Mouse (Mus musculus) cerebellum, adult 8-10 months (tissue): ENCODE data around the gene Cers6.

Source experiments
- DNase-seq: peaks from one replicate; pipeline ENCODE4 v3.0.0; 2022

Cers6 gene

DNA sequence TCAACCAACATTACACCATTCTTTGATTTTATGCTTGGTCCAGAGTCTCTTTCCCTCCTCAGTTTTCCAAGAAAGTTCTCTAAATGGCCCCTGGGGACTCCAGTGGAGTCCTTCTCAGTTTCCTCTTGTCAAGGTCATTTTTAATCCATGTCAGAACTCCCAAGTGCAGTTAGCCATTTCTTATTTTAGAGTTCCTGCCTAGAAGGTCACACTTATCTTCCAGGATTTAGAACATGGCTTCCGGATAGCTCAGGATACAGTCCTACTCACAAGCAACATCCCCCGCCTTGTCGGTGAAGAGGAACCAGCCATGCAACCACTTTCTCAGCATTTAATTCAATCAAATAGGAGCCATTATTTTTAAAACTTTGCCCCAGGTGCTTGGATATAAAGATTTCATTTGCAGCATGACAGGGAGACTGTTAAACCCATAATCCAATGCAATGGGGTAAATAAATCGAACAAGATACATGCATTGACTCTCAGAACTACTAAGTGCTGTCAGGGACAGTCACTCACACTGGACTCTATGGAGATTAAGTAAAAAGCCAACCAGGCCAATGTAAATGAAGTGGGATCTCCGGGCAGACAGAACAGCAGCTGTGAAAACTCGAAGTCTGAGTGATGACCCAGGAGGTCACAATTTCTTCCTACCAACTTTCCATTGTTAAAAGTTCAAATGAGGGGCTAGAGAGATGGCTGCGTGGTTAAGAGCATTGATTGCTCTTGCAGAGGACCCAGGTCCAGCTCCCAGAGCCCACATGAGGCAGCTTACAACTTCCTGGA lies 268.4 kb downstream of the Cers6 start:
- DNase-seq = no peak

DNA sequence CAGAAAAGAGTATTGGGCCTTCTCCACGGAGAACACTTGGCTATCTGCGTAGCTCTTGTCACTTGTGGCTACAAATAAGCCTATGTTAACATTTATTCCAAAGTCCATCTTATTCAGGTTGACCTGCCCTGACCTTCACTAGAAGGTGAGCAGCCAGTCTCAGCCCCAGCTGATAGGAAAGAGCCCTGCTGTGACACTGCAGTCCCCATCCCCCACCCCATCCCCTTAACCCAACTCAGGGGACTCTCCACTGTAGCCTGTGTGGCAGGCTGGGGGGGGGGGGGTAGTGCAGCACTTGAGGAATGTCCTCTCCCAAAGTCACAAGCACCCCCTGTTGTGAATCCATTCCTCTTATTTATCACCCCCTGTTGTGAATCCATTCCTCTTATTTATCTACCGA lies 270.8 kb downstream of the Cers6 start:
- DNase-seq = no peak

DNA sequence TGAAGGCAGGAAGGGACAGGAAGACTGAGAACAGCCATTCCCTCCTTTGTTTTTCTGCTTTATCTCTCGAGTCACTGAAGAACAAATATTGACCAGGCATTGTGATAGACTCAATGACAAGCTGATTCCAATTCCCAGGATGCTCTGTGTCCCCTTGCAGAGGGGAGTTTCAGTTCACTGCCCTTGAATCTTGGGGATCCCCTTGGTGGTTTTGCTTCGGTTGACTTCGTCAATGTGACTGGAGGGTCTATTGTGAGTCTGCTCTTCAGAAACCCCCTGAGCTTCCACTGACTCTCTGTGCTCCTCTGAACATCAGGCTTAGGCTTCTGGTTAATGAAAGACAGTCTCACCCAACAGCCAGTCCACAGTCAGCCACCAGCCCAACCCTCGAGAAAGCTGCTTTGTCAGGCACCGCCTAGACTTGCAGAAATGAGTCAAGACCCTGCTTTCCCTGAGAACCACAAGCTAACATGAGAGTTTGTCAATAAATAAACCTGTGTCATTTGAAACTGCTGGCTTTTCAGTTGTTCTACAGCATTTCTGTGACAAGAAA lies 271.3 kb downstream of the Cers6 start:
- no peak for DNase-seq

DNA sequence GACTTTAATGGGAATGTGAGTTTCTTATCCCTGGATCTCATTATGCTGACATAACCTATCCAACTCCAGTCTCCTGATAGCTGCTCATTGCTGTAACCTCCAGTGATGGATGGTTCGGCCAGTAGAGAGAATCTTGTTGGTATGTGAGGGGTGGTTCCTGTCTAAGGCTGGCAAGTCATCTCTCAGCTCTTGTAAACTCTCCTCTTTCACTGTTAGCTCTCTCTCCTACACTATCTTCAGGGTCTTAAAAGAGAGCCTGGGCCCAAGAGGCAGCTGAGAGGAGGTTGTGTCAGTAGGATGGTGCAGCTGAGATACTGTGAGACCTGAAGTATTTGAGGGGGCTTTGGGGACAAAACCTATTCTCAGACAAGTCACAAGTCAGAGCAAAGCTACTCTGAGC lies 272.9 kb downstream of the Cers6 start:
- no peak for DNase-seq

DNA sequence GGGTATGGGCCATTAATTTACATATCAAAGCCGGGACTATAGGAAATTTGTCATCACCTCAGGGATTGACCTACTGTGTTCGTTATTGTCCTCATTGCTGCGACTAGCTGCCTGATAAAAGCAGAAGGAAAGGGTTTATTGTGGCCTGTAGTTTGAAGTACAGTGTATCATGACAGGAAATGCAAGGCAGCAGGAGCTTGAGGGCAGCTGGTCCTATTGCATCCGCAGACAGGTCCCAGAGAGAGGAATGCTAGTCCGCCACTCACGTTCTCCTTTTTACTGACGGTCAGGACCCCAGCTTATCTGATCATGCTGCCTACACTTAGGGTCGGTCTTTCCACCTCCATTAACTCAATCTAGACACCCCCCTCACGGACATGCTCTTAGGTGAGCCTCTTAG lies 273.7 kb downstream of the Cers6 start:
- DNase-seq = no peak

DNA sequence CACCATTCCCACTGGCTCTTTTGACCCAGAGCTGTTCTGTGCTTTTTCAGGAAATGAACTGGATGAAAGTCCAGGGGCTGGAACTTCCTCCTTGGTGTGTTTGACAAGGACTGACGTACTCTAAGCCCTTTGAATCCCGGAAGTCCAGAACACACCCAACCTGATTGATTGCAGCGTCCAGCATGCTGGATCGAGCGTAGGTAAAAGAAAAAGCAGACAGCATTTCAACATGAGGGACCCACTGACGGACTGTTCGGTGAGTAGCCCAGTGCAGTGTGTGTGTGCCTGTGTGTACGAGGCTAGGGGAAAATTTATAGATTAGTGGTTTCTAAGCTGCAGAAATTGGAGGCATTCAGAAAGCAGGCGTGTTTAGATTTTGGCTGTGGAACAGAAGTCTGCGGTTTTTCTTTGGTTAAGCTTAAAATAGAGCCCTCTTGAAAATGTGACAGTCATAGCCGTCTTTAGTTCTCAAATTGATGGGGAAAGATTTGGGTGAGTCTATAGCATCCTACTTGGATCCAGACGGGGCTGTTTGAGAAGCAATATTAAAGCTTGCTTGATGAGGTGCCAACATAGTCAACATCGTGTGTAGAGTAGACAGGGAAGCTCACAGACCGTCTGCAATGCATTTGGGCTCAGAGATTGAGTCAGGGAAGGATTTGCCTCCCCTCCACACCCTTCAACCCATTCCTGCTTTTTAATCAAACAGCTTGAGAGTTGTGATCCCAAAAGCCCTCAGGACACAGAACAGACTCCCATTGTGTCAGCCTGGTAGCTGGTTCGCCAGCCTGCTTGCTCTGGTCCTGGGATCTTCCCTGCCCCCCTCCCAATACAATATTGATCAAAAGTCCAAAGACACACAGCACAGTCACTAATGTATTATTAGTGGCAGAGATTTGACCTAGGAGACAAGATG lies 274.7 kb downstream of the Cers6 start, which contains the start of gene Nostrin:
Gene Nostrin, plus strand, starts transcription at position 140 of the 916 bp plus-strand sequence.
- DNase-seq = no peak

DNA sequence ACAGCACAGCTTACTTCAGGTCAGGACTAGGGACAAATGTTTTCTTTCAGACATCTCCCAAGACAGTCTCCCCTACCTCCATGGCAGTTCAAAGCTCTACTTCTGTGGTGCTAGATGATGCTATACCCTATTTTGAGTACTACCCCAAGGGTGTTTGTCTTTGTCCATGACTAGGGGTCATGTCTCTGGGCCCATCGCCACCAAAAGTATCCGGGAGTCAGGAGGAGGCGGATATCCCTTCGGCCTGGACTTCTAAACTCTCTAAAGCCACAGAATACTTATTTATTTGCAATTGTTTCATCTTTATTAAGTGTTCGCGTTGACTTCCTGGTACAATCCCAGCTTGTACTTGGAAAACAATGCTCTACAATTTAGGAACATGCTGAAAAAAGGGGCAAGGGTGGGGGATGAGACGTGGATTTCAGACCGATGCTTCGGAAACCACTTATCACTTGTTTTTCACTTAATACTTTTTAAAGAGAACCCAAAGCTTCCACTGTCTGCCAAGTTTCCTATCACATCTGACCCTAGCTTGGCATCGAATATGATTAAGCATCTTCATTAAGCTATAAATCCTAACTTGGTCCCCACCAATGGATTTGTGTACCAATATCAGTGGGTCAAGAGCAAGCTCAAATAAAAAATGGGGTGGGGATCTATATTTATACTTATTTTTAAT lies 276.3 kb downstream of the Cers6 start:
- DNase-seq = no peak

DNA sequence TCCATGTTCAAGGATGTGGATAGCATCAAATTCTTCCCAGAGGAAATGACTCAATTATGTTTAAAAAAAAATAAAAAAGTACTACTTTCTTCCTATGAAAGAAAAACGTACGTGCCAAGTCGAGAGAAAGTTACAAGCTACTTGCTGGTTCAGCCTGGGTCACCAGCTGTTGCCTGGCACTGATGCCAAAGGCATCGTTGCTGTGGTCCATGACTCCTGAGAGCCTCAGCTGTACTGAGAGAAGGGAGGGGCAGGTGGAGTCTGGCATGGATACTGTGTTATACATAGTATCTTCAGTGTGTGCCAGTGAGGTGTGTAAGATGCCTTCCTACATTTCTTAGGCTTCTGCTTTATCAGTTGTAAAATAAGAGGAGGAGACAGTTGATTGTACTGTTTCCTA lies 277.5 kb downstream of the Cers6 start:
- DNase-seq = no peak

DNA sequence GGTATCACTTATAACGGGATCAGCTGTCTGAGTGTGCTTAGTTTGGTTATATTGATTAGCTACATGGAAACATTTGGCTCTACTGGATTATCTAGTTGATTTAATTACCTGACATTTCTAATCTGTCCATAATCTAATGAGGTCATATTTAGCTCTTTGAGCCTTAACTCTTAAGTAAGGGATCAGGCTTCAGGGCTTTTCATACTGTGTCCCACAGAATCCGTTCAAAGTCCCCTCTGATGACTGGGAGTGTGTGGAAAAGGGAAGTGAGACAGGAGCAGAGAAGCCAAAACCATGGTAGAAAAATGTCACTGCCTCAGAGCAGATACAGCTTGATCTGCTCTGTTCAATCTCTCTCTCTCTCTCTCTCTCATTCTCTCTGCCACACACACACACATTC lies 279.0 kb downstream of the Cers6 start:
- DNase-seq = no peak

DNA sequence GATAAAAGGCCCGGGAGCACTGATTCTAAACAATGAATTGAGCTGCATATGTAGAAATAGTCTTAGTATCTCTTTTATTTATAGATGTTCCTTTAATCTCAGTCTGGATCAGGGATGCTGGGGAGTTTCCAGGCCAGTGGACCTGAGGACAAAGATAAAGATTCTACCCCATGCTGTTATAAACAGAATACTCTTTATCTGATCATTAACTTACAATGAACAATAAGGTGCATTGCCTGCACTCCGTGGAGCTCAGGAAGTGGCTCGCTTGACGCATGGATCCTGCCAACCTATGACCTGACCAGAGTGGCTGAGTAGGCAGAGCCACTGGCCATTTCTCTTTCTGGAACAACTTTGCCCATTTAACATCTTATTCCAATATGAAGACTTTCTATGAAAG lies 279.6 kb downstream of the Cers6 start:
- no peak for DNase-seq

DNA sequence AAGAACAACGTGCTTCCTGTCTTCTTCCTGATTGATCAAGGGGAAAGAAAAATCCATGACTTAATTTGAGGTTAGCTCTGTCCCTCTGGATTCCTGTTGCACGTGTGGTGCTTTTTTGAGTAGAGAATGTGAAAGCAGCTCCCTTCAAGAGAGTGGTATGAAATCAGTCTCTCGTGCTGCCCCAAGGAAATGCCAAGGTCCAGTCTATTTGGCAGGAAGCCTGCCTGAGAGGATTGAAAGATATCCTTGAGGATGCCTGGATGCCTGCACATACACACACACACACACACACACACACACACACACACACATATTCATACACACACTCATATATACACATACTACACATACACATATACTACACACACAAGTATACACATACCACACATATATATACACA lies 287.4 kb downstream of the Cers6 start:
- DNase-seq = no peak

DNA sequence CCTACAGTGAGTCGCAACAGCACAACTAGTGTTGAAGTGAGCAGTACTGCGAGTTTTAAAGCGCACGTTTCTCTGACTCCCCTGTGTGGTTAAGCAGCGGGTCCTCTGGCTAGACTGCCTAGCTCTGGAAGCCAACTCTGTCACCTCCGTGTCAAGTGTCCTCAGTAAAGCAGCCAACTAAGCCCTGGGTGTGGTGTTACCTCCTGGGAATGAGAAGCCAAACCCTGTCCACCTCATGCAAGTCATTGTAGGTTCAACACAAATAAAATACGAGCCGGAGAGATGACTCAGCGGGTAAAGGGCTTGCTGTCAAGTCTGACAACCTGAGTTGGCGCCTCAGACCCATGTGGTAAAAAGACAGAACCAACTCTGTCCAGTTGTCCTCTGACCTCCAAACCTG lies 287.9 kb downstream of the Cers6 start:
- no peak for DNase-seq

DNA sequence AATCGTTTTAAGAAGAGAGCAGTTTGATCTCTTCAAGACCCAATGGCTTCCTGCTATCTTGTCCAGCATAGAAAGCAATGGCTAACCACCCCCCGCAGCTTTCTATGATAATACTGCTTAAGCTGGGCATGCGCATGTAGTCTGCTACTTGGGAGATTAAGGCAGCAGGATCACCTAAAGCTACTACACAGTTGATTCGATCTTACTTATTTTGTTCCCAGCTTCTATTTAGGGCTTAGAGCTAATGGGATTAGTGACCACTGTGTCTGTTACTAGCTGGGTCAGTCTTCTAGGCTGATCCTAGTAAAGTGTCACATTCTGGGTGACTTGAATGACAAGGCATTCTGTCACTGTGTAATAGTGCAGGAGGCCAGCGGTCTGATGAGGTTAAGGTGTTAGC lies 289.6 kb downstream of the Cers6 start:
- DNase-seq = no peak

DNA sequence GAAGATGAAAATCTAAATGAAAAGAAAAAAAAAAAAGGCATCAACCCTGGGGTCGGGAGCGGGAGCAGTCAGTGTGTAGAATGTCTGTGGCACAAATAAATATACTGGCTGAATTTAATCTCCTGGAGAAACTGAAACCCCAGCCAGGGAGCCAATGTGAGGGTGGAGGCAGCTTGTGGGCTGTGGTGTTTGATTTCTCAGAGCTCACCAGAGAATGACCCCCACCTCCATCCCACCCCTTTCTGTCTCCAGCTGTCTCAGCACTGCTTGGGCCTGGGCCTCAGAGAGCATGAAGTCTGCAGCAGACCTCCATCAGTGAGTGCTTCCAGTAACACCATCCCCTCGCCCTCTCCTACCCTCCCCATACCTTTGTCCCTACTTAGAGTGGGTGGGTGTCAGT lies 294.6 kb downstream of the Cers6 start:
- DNase-seq = no peak

DNA sequence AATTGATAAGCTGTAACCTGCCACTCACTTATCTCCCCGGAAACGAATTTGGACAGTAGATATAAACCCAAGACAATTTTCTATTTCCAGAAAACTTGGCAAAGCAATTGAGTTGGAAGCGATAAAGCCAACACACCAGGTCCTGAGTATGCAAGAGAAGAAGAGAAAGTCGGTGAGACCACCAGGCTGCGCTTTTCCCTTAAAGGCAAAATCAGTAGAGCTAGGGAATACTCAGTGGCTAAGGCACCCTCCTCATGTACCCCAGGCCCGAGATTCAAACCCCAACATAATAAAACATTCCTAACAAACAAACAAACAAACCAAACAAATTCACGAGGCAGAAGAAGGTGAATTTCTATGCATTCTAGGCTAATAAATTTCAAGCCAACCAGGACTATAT lies 295.0 kb downstream of the Cers6 start:
- no peak for DNase-seq

DNA sequence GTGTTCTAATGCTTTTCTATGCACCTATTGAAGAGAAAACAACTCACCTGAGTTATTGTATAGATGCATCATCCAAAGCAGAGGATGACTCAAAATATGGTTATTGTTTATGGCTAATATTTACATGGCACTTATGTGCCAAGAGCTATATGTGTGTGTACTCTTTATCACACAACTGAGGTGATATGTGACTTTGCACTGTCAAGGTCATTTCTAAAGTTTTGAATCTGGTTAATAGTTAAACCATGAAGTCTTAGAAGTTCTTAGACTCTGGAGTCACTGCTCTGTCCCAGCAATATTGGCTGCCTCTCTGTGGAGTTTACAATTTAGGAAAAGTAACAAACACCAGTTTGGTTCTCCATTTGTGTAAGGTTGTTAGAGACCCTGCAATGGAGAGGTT lies 297.7 kb downstream of the Cers6 start:
- no peak for DNase-seq
